Mouse (Mus musculus): Measurements from ENCODE around the gene Calhm6. TPM values are rescaled to one million over a fixed set of nuclear protein-coding genes. Genes with fewer than 3 reads are reported as not detected.

Calhm6 gene
- 0.48 and 0.88 TPM in 2 replicates for polyA plus RNA-seq (2016; fragmentation: Nextera tagmentation; extraction: Ambion mirVana)

DNA sequence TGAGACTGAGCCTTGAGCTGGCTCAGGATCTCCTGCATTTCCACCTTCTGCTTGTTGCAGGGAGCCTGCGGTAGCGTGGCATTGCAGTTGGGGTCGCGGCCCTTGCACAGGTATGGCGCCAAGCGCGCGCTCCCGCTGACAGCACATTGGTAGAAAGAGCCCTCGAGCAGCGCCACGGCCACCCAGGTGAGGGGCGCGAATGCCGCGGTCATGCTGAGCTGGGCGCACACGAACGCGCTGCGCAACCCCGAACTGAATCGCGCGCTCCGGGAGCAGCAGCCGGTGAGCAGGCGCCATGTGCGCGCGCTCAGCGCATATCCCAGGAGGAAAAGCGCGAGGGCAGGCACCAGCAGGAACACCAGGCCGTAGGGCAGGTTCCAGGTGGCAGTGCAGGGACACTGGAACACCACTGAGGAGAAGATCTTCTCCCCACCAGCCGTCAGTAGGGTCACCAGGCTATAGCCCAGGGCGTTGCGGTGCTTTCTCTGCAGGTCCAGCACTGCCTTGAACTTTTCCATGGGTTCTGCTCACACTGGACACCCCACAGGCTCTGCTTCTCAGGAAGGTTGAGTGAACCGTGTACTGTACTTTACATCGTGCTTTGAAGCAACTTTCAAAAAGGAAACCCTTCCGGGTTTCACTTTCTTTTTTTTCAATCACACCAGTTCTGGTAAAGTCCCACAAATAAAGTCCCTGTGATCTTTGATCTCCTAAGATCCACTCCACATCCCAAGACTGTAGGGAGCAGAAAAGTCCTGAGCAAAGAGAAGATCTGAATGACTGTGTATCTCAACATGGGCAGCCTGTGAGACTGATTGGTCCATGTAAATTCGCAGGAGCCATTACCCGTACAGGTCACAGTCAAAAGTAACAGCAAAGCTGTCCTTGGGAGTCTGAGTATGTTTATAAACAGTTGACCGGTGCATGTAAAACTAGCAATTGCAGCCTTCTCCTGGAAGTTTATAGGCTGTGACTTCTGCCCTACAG, at the start of gene Calhm6:
Calhm6 (minus strand) TSS at position 593 of the 987 bp plus-strand sequence.
- Histone ChIP-seq H3K9me3 (no peaks in the 10 kb centered on the region), H3K27ac (peak within 1 kb of the TSS; percentile 82), H3K4me1 (peaks cover 8% of the 10 kb centered on the region), H3K36me3 (no peaks in the 10 kb centered on the region), H3K4me3 (peak within 1 kb of the TSS; percentile 74), H3K27me3 (ENCODE audit: insufficient read depth, poor library complexity, severe bottlenecking) (peaks cover 9% of the 10 kb centered on the region; the same call in 1 of the 2 replicates)
- WGBS: 15% methylated on average over 44 of the region's 44 CpGs
- DNase-seq (ENCODE audit: low spot score): no peak

DNA sequence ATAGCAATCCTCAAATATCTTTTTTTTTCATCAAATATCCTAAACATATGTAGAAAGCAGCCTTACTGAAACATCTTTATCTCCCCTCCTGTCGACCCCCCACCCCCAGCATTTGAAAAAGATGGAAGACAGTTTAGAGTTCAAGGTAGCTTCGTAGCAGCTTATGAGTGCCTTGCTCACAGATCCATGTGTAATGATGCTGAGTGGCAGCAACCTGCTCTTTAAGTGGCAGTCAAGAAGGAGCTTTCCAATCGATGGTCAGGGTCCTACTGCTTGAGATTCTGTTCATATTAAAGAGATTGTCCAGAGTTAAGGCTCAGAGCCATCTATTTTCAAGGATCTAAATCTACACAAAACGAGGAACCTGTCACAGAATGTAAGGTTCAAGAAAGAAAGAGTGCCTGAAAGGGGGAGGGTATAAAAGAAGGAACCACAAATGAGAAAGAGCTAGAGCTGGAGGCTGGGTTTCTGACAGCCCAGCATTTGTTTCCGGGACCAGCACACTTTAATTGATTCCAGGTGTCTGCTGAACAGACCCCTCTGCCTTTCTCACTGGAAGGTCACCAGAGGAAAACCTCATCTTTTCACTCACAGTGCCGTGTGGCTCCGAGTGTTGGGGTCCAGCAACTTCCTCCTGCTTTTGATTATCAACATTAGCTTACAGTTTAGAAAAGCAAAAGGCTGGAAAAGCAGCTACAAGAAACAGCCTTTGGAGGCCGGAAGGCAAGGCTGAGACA, 48.3 kb upstream of the Calhm6 start:
- H3K36me3 ChIP-seq: no peaks in the 10 kb centered on the region
- H3K9me3 ChIP-seq: no peaks in the 10 kb centered on the region
- H3K4me3 ChIP-seq: no peak overlapping the region
- DNase-seq (ENCODE audit: low spot score): no peak
- peaks cover 11% of the 10 kb centered on the region; the same call in 1 of the 2 replicates for H3K4me1 ChIP-seq
- no peaks in the 10 kb centered on the region for H3K27me3 ChIP-seq (ENCODE audit: insufficient read depth, poor library complexity, severe bottlenecking)
- H3K27ac ChIP-seq: no peak overlapping the region
- WGBS: 56% methylated on average over 8 of the region's 8 CpGs

DNA sequence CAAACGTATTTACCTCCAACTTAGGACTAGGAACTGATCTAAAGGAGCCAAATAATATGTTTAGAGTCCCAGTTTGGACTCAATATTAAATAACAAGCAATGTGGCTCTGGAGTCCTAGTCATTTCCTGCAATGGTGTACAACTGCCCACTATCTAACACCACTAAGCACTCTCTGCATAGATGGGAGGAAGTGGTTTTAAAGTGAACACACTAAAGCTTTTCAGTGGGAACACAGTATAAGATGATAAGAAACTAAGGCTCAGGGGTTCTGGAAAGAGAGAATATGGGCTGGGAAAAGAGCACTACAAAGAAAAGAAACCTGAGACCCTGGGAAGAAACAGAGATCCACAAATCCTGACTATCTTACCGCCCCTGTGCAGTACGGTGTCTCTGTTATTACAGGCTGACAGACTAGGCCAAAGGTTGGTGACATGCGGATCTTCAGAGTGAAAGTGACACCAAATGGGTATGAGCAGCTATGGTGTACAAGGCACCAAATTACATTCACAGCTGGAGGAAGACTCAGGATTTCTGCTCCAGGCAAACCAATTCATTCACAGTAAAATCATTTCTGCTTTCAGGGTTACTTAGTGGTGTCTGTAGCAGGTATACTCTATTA, 45.0 kb upstream of the Calhm6 start:
- Histone ChIP-seq H3K27me3 (ENCODE audit: insufficient read depth, poor library complexity, severe bottlenecking) (no peaks in the 10 kb centered on the region), H3K27ac (no peak overlapping the region), H3K4me3 (no peak overlapping the region), H3K9me3 (no peaks in the 10 kb centered on the region), H3K4me1 (peaks cover 11% of the 10 kb centered on the region; the same call in 1 of the 2 replicates), H3K36me3 (no peaks in the 10 kb centered on the region)
- 65% methylated on average over 4 of the region's 4 CpGs for WGBS
- no peak for DNase-seq (ENCODE audit: low spot score)

DNA sequence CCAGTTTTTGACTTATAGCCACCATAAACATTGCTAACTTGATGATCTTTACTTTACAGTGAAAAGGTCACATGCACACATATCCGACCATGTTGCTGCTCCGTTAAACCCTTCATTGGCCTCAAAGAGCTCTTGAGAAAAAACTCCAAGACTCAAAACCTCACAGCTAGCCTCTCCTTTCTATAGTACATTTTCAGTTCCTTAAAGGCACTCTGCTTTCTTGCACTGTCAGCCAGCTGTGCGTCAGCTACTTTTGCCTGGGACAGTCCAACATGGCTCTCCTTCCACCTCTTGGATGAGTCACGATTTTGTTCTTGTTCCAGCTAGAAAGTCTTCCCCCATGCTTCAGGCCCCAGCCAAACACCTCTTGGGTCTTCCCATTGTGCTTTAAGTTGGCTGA, 43.9 kb upstream of the Calhm6 start:
- Histone ChIP-seq H3K4me1 (peaks cover 11% of the 10 kb centered on the region; the same call in 1 of the 2 replicates), H3K4me3 (no peak overlapping the region), H3K27me3 (ENCODE audit: insufficient read depth, poor library complexity, severe bottlenecking) (no peaks in the 10 kb centered on the region), H3K36me3 (no peaks in the 10 kb centered on the region), H3K27ac (no peak overlapping the region), H3K9me3 (no peaks in the 10 kb centered on the region)
- DNase-seq (ENCODE audit: low spot score): no peak
- WGBS: 79% methylated on average over 4 of the region's 4 CpGs

DNA sequence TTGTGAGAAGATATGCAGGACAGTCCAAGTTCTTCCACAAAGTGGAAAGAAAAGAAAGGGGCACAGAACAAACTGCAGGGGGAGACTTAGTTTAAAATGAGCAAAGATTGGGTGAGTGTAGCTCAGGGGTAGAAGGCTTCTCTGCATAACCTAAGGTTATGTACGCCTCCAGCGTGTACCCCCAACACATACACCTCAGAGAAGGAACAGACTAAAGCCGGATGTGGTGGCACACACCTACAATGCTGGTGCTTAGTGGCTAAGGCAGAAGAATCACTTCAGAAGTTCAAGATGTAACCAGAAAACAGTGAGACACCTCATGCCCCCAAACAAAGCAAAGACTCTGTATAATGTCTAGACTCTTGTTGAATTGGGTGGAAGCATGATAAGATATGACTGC, 43.4 kb upstream of the Calhm6 start:
- H3K9me3 ChIP-seq: no peaks in the 10 kb centered on the region
- WGBS: 85% methylated on average over 3 of the region's 3 CpGs
- H3K27ac ChIP-seq: no peak overlapping the region
- no peaks in the 10 kb centered on the region for H3K27me3 ChIP-seq (ENCODE audit: insufficient read depth, poor library complexity, severe bottlenecking)
- DNase-seq (ENCODE audit: low spot score): no peak
- H3K36me3 ChIP-seq: no peaks in the 10 kb centered on the region
- H3K4me3 ChIP-seq: no peak overlapping the region
- peaks cover 11% of the 10 kb centered on the region; the same call in 1 of the 2 replicates for H3K4me1 ChIP-seq

DNA sequence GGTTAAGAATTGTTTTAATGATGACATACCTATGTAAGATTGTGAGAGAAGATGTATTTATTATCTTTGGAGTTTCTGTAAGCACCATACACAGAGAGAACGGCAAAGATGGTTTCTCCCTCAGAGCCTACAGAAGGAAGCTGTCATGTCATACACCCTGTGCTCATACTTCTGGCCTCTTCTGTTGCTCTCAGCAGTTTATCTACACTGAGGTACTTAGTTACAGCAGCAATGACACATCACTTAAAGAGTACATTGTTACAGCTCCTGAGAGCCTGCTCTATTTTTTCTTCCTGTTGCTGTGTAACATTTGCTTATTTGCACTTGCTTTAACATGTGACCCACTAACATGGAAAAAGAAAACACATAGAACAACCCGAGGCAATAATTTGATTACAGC, 39.2 kb upstream of the Calhm6 start:
- Histone ChIP-seq H3K4me3 (no peak overlapping the region), H3K4me1 (no peaks in the 10 kb centered on the region), H3K27me3 (ENCODE audit: insufficient read depth, poor library complexity, severe bottlenecking) (no peaks in the 10 kb centered on the region), H3K36me3 (peaks cover 9% of the 10 kb centered on the region), H3K9me3 (no peaks in the 10 kb centered on the region), H3K27ac (no peak overlapping the region)
- WGBS: 58% methylated on average over 2 of the region's 2 CpGs
- no peak for DNase-seq (ENCODE audit: low spot score)

DNA sequence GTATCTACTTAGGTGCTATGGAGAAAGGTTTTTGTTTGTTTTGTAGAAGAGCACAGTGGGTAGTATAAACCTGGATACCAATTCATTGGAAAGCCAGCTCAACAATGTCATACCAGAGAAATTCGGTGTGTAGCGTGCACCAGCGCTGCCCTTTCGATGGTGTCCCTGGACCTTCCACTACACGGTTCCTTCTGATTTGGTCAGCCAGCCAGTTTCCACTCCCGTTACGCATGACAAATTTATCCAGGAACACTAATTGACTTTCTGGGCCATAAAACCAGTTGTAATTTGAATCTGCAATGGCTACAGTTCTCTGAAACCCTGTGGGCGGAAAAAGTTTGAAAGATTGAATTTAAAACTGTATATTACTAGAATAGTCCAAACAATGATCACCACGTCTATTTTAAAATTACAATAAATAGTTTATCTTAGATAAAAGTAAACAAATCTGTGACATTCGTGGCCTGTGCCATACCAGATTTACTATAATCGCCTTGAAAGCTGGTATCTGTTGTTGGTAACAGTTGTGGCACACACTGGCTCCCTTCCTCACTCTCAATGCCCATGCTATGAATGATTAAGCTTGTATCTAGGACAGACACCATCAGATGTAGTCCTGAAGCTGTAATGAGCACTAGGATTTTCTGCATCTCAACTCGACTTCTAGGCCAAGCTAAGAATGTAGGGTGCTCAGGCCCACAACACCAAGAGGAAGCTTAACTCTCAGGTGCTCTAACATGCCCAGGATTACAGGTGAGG, 28.2 kb upstream of the Calhm6 start:
- 87% methylated on average over 12 of the region's 12 CpGs for WGBS
- Histone ChIP-seq H3K9me3 (no peaks in the 10 kb centered on the region), H3K27me3 (ENCODE audit: insufficient read depth, poor library complexity, severe bottlenecking) (no peaks in the 10 kb centered on the region), H3K27ac (no peak overlapping the region), H3K4me1 (peaks cover 13% of the 10 kb centered on the region), H3K4me3 (no peak overlapping the region), H3K36me3 (peaks cover 24% of the 10 kb centered on the region; the same call in 1 of the 2 replicates)
- DNase-seq (ENCODE audit: low spot score): no peak

DNA sequence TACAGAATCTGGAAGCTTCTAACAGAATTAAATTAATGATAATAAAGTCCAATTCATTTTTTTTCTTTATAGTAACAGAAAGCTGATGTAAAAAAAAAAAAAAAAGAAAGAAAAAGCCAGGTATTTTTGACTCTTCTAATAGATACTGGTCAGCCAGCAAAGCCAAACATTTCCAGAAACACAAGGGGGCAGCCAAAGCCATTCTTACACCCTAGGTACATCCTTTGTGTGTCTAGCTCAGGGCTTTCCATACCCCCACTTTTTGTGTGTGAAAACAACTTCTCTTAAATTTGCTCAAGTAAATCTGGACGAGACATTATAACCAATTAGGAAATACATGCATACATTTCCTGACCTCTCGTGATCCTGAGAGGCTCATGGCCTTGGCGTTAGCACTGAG, 24.0 kb upstream of the Calhm6 start:
- peaks cover 4% of the 10 kb centered on the region for H3K4me1 ChIP-seq
- 85% methylated on average over 3 of the region's 3 CpGs for WGBS
- H3K4me3 ChIP-seq: no peak overlapping the region
- H3K9me3 ChIP-seq: no peaks in the 10 kb centered on the region
- no peaks in the 10 kb centered on the region for H3K27me3 ChIP-seq (ENCODE audit: insufficient read depth, poor library complexity, severe bottlenecking)
- DNase-seq (ENCODE audit: low spot score): no peak
- no peak overlapping the region for H3K27ac ChIP-seq
- H3K36me3 ChIP-seq: peaks cover 12% of the 10 kb centered on the region; the same call in 1 of the 2 replicates

DNA sequence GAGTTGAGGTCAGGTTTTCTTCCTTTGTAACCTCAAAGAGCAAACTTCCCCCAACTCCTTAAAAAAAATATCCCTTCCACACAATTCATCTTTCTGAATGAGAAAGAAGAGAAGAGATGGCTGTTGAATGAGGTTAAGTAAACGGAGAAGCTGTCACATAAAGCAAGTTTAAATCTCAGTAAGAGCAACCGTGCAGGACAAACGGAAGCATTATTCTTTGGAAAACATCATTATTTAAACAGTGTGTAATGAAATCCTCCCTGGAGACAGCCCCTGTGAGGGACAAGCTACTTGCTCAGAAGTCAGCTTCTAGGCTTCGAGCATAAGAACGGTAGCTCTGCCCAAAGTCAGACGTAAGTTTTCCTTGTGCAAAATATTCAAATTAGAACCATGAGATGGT, 22.7 kb upstream of the Calhm6 start:
- no peaks in the 10 kb centered on the region for H3K27me3 ChIP-seq (ENCODE audit: insufficient read depth, poor library complexity, severe bottlenecking)
- H3K36me3 ChIP-seq: peaks cover 12% of the 10 kb centered on the region; the same call in 1 of the 2 replicates
- no peak overlapping the region for H3K4me3 ChIP-seq
- H3K9me3 ChIP-seq: no peaks in the 10 kb centered on the region
- H3K4me1 ChIP-seq: no peaks in the 10 kb centered on the region
- no peak for DNase-seq (ENCODE audit: low spot score)
- H3K27ac ChIP-seq: no peak overlapping the region
- WGBS: 82% methylated on average over 6 of the region's 6 CpGs

DNA sequence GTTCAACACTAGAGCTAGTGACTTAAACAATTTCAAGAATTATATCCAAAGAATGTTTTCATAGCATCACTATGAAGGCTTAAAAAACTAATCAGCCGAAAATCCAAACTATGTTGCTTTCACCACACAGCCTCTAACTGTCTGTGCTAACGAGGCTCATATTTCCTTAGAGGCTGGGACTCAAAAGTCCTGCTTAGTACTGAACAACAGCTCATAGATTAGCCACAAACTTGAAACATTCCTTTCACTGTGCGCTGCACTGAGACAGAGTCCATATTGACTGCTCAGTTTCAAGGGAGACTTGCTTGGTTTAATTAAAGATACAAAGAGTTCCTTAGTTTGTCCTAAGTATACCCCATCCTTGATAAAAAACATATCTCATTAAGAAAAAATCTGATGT, 22.0 kb upstream of the Calhm6 start:
- Histone ChIP-seq H3K9me3 (no peaks in the 10 kb centered on the region), H3K27me3 (ENCODE audit: insufficient read depth, poor library complexity, severe bottlenecking) (no peaks in the 10 kb centered on the region), H3K4me3 (no peak overlapping the region), H3K36me3 (peaks cover 12% of the 10 kb centered on the region; the same call in 1 of the 2 replicates), H3K27ac (no peak overlapping the region), H3K4me1 (no peaks in the 10 kb centered on the region)
- no peak for DNase-seq (ENCODE audit: low spot score)
- WGBS: 73% methylated on average over 3 of the region's 3 CpGs

DNA sequence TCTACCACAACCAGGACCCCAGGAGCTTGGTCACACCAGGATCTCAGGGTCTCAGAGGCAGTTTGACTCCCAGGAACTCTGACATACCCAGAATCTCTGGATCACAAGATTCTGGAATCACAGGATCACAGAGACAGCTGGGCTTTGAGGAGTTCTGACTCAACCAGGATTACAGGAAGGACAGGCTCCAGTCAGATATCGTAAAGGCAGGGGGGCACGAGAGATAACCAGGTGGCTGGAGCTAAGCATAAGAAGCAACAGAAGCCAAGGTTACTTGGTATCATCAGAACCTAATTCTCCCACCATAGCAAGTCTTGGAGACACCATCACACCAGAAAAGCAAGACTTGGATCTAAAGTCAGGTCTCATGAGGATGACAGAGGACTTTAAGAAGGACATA, 13.9 kb upstream of the Calhm6 start:
- Histone ChIP-seq H3K4me1 (peaks cover 2% of the 10 kb centered on the region; the same call in 1 of the 2 replicates), H3K36me3 (no peaks in the 10 kb centered on the region), H3K4me3 (no peak overlapping the region), H3K9me3 (no peaks in the 10 kb centered on the region), H3K27ac (no peak overlapping the region), H3K27me3 (ENCODE audit: insufficient read depth, poor library complexity, severe bottlenecking) (no peaks in the 10 kb centered on the region)
- no peak for DNase-seq (ENCODE audit: low spot score)
- WGBS: 52% methylated on average over 2 of the region's 2 CpGs

DNA sequence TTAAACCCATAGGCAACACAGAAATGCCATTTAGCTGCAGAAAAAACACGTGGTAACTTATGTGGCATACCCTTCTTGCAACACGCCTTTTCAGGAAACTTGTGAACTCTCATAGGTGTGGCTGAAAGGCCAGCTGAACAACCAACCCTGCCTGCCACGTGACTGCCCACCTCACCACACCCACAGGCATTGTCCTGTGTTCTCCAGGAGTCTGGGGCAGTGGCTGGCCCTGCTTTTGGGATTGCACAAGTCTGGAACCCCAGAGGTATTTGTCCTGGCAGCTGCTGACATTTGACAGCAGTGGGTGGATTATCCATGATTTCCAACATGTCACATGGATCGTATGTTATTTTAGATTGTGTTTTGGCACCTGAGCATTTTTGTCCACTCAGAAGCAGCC, 12.0 kb upstream of the Calhm6 start:
- Histone ChIP-seq H3K36me3 (no peaks in the 10 kb centered on the region), H3K4me3 (no peak overlapping the region), H3K9me3 (no peaks in the 10 kb centered on the region), H3K4me1 (peaks cover 6% of the 10 kb centered on the region; the same call in 1 of the 2 replicates), H3K27me3 (ENCODE audit: insufficient read depth, poor library complexity, severe bottlenecking) (no peaks in the 10 kb centered on the region), H3K27ac (no peak overlapping the region)
- DNase-seq (ENCODE audit: low spot score): no peak
- 74% methylated on average over 4 of the region's 4 CpGs for WGBS

Measured in heart, embryonic 10.5 days (tissue).